Mouse (Mus musculus) CH12.LX (cell line): ENCODE measurements around the gene Supt3.

ENCODE experiments used
- CTCF ChIP-seq, 2 experiments: IDR thresholded peaks in 1 of 2; conservative IDR thresholded peaks in 1 of 2; 2 replicates each; pipeline ENCODE4 v1.5.1; 2011 to 2012; ENCODE audit warnings: low read depth in 2 of 2, low read length in 2 of 2, improper control_type of control experiment in 1 of 2, inconsistent platforms in 1 of 2, mild to moderate bottlenecking in 1 of 2, moderate library complexity in 1 of 2
- EP300 ChIP-seq: IDR thresholded peaks from 2 replicates; pipeline ENCODE4 v1.6.1; 2011; ENCODE audit warnings: low read length, improper control_type of control experiment
- MAX ChIP-seq: IDR thresholded peaks from 2 replicates; pipeline ENCODE4 v1.6.1; 2011; ENCODE audit warnings: low read length, improper control_type of control experiment
- POLR2A ChIP-seq: IDR thresholded peaks from 2 replicates; pipeline ENCODE4 v1.6.1; 2011; ENCODE audit warnings: low read depth, mild to moderate bottlenecking, improper control_type of control experiment, low read length
- RCOR1 ChIP-seq: conservative IDR thresholded peaks from 2 replicates; pipeline ENCODE4 v1.6.1; 2012; ENCODE audit warnings: low read depth, mild to moderate bottlenecking, inconsistent platforms, low read length, improper control_type of control experiment
- SIN3A ChIP-seq: IDR thresholded peaks from 2 replicates; pipeline ENCODE4 v1.6.1; 2012; ENCODE audit warnings: low read length, improper control_type of control experiment, inconsistent platforms
- ZMIZ1 ChIP-seq: IDR thresholded peaks from 2 replicates; pipeline ENCODE4 v1.6.1; 2012; ENCODE audit warnings: low read depth, mild to moderate bottlenecking, inconsistent platforms, low read length, improper control_type of control experiment

GRCm38 (mm10) chr17:44737275-44738120 lies 39.5 kb upstream of the Supt3 start:
- TF ChIP-seq CTCF (conservative IDR thresholded peaks at IDR 0.05 in 1 of 2, IDR thresholded peaks at IDR 0.05 in 1 of 2; ENCODE audit: low read depth in 2 of 2, low read length in 2 of 2) (no peak), POLR2A (no peak), MAX (no peak), ZMIZ1 (no peak), EP300 (no peak), RCOR1 (no peak), SIN3A (no peak)
